Mouse (Mus musculus) Patski (cell line): ENCODE measurements around the gene 4930556J24Rik. TPM values are rescaled to one million over a fixed set of nuclear protein-coding genes. Genes with fewer than 3 reads are reported as not detected.

Experiments used
- ATAC-seq: fragments of 100-300 bp; one replicate; pipeline ENCODE4 v1.8.0; 2021
- CTCF ChIA-PET: fragments of 350-600 bp; sonication (Branson Sonifier 250); formaldehyde crosslinking; loops from one replicate; lab custom pipeline; 2022; ENCODE audit warnings: inconsistent platforms; lab: Charles Lee
- POLR2A ChIA-PET: fragments of 350-600 bp; sonication (Branson Sonifier 250); formaldehyde crosslinking; loops from one replicate; lab custom pipeline; 2022; ENCODE audit warnings: antibody characterized with exemption, inconsistent platforms; lab: Charles Lee
- DNase-seq: peaks from one replicate; pipeline ENCODE4 v3.0.0-alpha.2; 2011; ENCODE audit warnings: low read depth, low spot score
- H3K27me3 ChIP-seq: fragments of 371-371 bp; one replicate; pipeline ENCODE4 v1.5.1; 2021
- CTCF ChIP-seq: fragments of 100-300 bp; IDR thresholded peaks from one replicate; pipeline ENCODE4 v1.5.1; 2021
- in situ Hi-C: fragments of 300-500 bp; cut with MboI; formaldehyde crosslinking; loops from 3 replicates; pipeline ENCODE4 v1.11.1; 2018; ENCODE audit warnings: low pct_unique_long_range_greater_than_20kb, mixed read lengths
- polyA plus RNA-seq: library from polyadenylated mRNA; unstranded; gene quantifications from one replicate; pipeline ENCODE4 v1.2.3, GENCODE M21; 2021

Gene 4930556J24Rik
- polyA plus RNA-seq, 1 experiment from 2014 or later = 0.15 TPM

GRCm38 (mm10) chr11:3995511-3995910, 18.9 kb upstream of the 4930556J24Rik start:
- ChIA-PET CTCF (no interaction called here), POLR2A (no interaction called here)
- TF ChIP-seq CTCF = no peak
- DNase-seq (no peak), ATAC-seq (no peak)
- in situ Hi-C loops = no loop called here
- H3K27me3 ChIP-seq = peaks cover 8% of the 10 kb centered on the region

GRCm38 (mm10) chr11:3993914-3994313, 17.3 kb upstream of the 4930556J24Rik start:
- ChIA-PET POLR2A (no interaction called here), CTCF (interaction anchor here (0.7 kb wide), 1 partner anchor 8 kb away, joined by 3 read pairs; no protein-coding TSS in a partner anchor)
- DNase-seq (no peak), ATAC-seq (no peak)
- H3K27me3 ChIP-seq = peaks cover 8% of the 10 kb centered on the region
- in situ Hi-C loops = no loop called here
- TF ChIP-seq CTCF = no peak

- no peak for ATAC-seq
- DNase-seq = no peak
- no peak for TF ChIP-seq CTCF
- H3K27me3 ChIP-seq = peaks cover 3% of the 10 kb centered on the region
- CTCF ChIA-PET = no interaction called here
- POLR2A ChIA-PET = no interaction called here
- in situ Hi-C loops = no loop called here
Observed at GRCm38 (mm10) chr11:3993132-3993531, 16.6 kb upstream of the 4930556J24Rik start.

GRCm38 (mm10) chr11:3989748-3990147, 13.2 kb upstream of the 4930556J24Rik start:
- POLR2A ChIA-PET = no interaction called here
- no peak for DNase-seq
- in situ Hi-C loops = no loop called here

GRCm38 (mm10) chr11:3983863-3984745, 7.5 kb upstream of the 4930556J24Rik start:
- ATAC-seq = no peak

More at GRCm38 (mm10) chr11:3989748-3990147, 13.2 kb upstream of the 4930556J24Rik start:
- no peak for TF ChIP-seq CTCF
- H3K27me3 ChIP-seq = no peaks in the 10 kb centered on the region
- CTCF ChIA-PET = no interaction called here
- no peak for ATAC-seq

GRCm38 (mm10) chr11:3983291-3983862, 6.8 kb upstream of the 4930556J24Rik start, which contains the start of gene Gal3st1:
Gene Gal3st1, plus strand, starts transcription at chr11:3983636.
- ChIA-PET POLR2A (no interaction called here), CTCF (no interaction called here)
- peak; percentile 37 for DNase-seq

More at GRCm38 (mm10) chr11:3983863-3984745, 7.5 kb upstream of the 4930556J24Rik start:
- no peak for TF ChIP-seq CTCF
- in situ Hi-C loops = no loop called here
- no peak for DNase-seq
- CTCF ChIA-PET = no interaction called here
- POLR2A ChIA-PET = interaction anchor here (0.6 kb wide), 1 partner anchor 1333 kb away, joined by 4 read pairs; no protein-coding TSS in a partner anchor
- H3K27me3 ChIP-seq = no peaks in the 10 kb centered on the region

GRCm38 (mm10) chr11:3982275-3983209, 6.0 kb upstream of the 4930556J24Rik start:
- TF ChIP-seq CTCF = no peak
- peak; percentile 57 for ATAC-seq
- DNase-seq = no peak
- no peaks in the 10 kb centered on the region for H3K27me3 ChIP-seq
- in situ Hi-C loops = no loop called here
- ChIA-PET POLR2A (no interaction called here), CTCF (interaction anchor here (1.4 kb wide), 1 partner anchor 9 kb away, joined by 4 read pairs; no protein-coding TSS in a partner anchor)

More at GRCm38 (mm10) chr11:3983291-3983862, 6.8 kb upstream of the 4930556J24Rik start, which contains the start of gene Gal3st1:
- TF ChIP-seq CTCF = no peak
- in situ Hi-C loops = no loop called here
- no peaks in the 10 kb centered on the region for H3K27me3 ChIP-seq
- peak; percentile 29 for ATAC-seq

- DNase-seq (no peak), ATAC-seq (no peak)
- in situ Hi-C loops = no loop called here
- ChIA-PET CTCF (interaction anchor here (1.4 kb wide), 1 partner anchor 10 kb away, joined by 4 read pairs; no protein-coding TSS in a partner anchor), POLR2A (interaction anchor here (0.9 kb wide), 1 partner anchor 12 kb away, joined by 3 read pairs; no protein-coding TSS in a partner anchor)
- no peak for TF ChIP-seq CTCF
- H3K27me3 ChIP-seq = no peaks in the 10 kb centered on the region
Observed at GRCm38 (mm10) chr11:3981536-3981935, 5.0 kb upstream of the 4930556J24Rik start.

- CTCF ChIA-PET = interaction anchor here (1.1 kb wide), 1 partner anchor 14 kb away, joined by 3 read pairs; no protein-coding TSS in a partner anchor
- in situ Hi-C loops = no loop called here
- TF ChIP-seq CTCF = no peak
- H3K27me3 ChIP-seq = no peaks in the 10 kb centered on the region
- POLR2A ChIA-PET = no interaction called here
- no peak for DNase-seq
- ATAC-seq = no peak
Observed at GRCm38 (mm10) chr11:3978421-3978820, 1.8 kb upstream of the 4930556J24Rik start.
